Mouse (Mus musculus): Measurements from ENCODE around the gene Atp8a1. TPM values are rescaled to one million over a fixed set of nuclear protein-coding genes. Genes with fewer than 3 reads are reported as not detected.

The Atp8a1 gene
- total RNA-seq (2021), result 10 to 100 TPM in 1 of 2 experiments, 1 to 10 TPM in 1; 9.7 to 11.3 TPM
- long read RNA-seq, experiment 1, full-length matches to known transcripts, result 4 of 6 reads
- long read RNA-seq, experiment 1, partial matches to known transcripts, result 0 of 6 reads
- long read RNA-seq, experiment 1, other reads (novel, unspliced or antisense), result 2 of 6 reads
- long read RNA-seq, experiment 2, full-length matches to known transcripts, result 5 of 6 reads
- long read RNA-seq, experiment 2, partial matches to known transcripts, result 0 of 6 reads
- long read RNA-seq, experiment 2, other reads (novel, unspliced or antisense), result 1 of 6 reads

GRCm38 (mm10) chr5:67847253-67848165 is at the start of gene Atp8a1:
Gene Atp8a1, minus strand, starts transcription at chr5:67847434.
- peak; percentile 99 for DNase-seq

- DNase-seq, result no peak
These were observed 37.4 kb upstream of the Atp8a1 start for GRCm38 (mm10) chr5:67884422-67885210.

GRCm38 (mm10) chr5:67883564-67884171 is 36.4 kb upstream of the Atp8a1 start:
- no peak for DNase-seq

- DNase-seq, result no peak
These were observed 24.2 kb upstream of the Atp8a1 start for GRCm38 (mm10) chr5:67871414-67871813.

GRCm38 (mm10) chr5:67866221-67866620 is 19.0 kb upstream of the Atp8a1 start:
- DNase-seq, result no peak

GRCm38 (mm10) chr5:67865670-67866069 is 18.4 kb upstream of the Atp8a1 start:
- no peak for DNase-seq

GRCm38 (mm10) chr5:67864508-67865060 is 17.4 kb upstream of the Atp8a1 start:
- DNase-seq, result no peak

GRCm38 (mm10) chr5:67863950-67864391 is 16.7 kb upstream of the Atp8a1 start:
- DNase-seq, result no peak

GRCm38 (mm10) chr5:67854963-67855606 is 7.9 kb upstream of the Atp8a1 start:
- DNase-seq, result no peak

- DNase-seq, result no peak
These were observed 5.6 kb upstream of the Atp8a1 start for GRCm38 (mm10) chr5:67852860-67853259.

- DNase-seq, result no peak
These were observed 2.2 kb upstream of the Atp8a1 start for GRCm38 (mm10) chr5:67849411-67849810.

- DNase-seq, result no peak
These were observed 1.3 kb upstream of the Atp8a1 start for GRCm38 (mm10) chr5:67848511-67849014.

GRCm38 (mm10) chr5:67846361-67847224 is 641 bp downstream of the Atp8a1 start:
- DNase-seq, result peak; percentile 47

- DNase-seq, result no peak
These were observed 2.0 kb downstream of the Atp8a1 start for GRCm38 (mm10) chr5:67845190-67845691.

GRCm38 (mm10) chr5:67844070-67844469 is 3.2 kb downstream of the Atp8a1 start:
- DNase-seq, result no peak

GRCm38 (mm10) chr5:67842306-67842705 is 4.9 kb downstream of the Atp8a1 start:
- DNase-seq, result no peak

GRCm38 (mm10) chr5:67833841-67834240 is 13.4 kb downstream of the Atp8a1 start:
- no peak for DNase-seq

GRCm38 (mm10) chr5:67831293-67832147 is 15.7 kb downstream of the Atp8a1 start:
- DNase-seq, result no peak

GRCm38 (mm10) chr5:67828356-67828755 is 18.9 kb downstream of the Atp8a1 start:
- DNase-seq, result no peak

Data from gastrocnemius, postnatal 10 days (tissue).